Mouse (Mus musculus) CH12.LX (cell line): Measurements from ENCODE around the gene Abtb1.

Experiments used
- BHLHE40 ChIP-seq: IDR thresholded peaks from 2 replicates; pipeline ENCODE4 v1.6.1; 2011; ENCODE audit warnings: mild to moderate bottlenecking, low read depth, low read length, improper control_type of control experiment
- CTCF ChIP-seq, 2 experiments: IDR thresholded peaks in 1 of 2; conservative IDR thresholded peaks in 1 of 2; 2 replicates each; pipeline ENCODE4 v1.5.1; 2011 to 2012; ENCODE audit warnings: low read depth in 2 of 2, low read length in 2 of 2, improper control_type of control experiment in 1 of 2, inconsistent platforms in 1 of 2, mild to moderate bottlenecking in 1 of 2, moderate library complexity in 1 of 2
- ELF1 ChIP-seq: IDR thresholded peaks from 2 replicates; pipeline ENCODE4 v1.6.1; 2014; ENCODE audit warnings: low read depth, mild to moderate bottlenecking, inconsistent platforms, low read length, improper control_type of control experiment
- EP300 ChIP-seq: IDR thresholded peaks from 2 replicates; pipeline ENCODE4 v1.6.1; 2011; ENCODE audit warnings: low read length, improper control_type of control experiment
- MAFK ChIP-seq: IDR thresholded peaks from 2 replicates; pipeline ENCODE4 v1.6.1; 2011; ENCODE audit warnings: low read length, improper control_type of control experiment; ENCODE audit not compliant: insufficient replicate concordance
- MAX ChIP-seq: IDR thresholded peaks from 2 replicates; pipeline ENCODE4 v1.6.1; 2011; ENCODE audit warnings: low read length, improper control_type of control experiment
- MYC ChIP-seq: IDR thresholded peaks from 2 replicates; pipeline ENCODE4 v1.6.1; 2011; ENCODE audit warnings: low read depth, mild to moderate bottlenecking, improper control_type of control experiment, low read length
- RAD21 ChIP-seq: IDR thresholded peaks from 2 replicates; pipeline ENCODE4 v1.6.1; 2011; ENCODE audit warnings: low read depth, mild to moderate bottlenecking, low read length, improper control_type of control experiment, moderate library complexity
- RCOR1 ChIP-seq: conservative IDR thresholded peaks from 2 replicates; pipeline ENCODE4 v1.6.1; 2012; ENCODE audit warnings: low read depth, mild to moderate bottlenecking, inconsistent platforms, low read length, improper control_type of control experiment
- USF1 ChIP-seq: IDR thresholded peaks from 2 replicates; pipeline ENCODE4 v1.6.1; 2014; ENCODE audit warnings: low read depth, mild to moderate bottlenecking, inconsistent platforms, low read length, improper control_type of control experiment
- ZC3H11A ChIP-seq: IDR thresholded peaks from 2 replicates; pipeline ENCODE4 v1.6.1; 2012; ENCODE audit warnings: low read depth, mild to moderate bottlenecking, inconsistent platforms, low read length, improper control_type of control experiment

DNA sequence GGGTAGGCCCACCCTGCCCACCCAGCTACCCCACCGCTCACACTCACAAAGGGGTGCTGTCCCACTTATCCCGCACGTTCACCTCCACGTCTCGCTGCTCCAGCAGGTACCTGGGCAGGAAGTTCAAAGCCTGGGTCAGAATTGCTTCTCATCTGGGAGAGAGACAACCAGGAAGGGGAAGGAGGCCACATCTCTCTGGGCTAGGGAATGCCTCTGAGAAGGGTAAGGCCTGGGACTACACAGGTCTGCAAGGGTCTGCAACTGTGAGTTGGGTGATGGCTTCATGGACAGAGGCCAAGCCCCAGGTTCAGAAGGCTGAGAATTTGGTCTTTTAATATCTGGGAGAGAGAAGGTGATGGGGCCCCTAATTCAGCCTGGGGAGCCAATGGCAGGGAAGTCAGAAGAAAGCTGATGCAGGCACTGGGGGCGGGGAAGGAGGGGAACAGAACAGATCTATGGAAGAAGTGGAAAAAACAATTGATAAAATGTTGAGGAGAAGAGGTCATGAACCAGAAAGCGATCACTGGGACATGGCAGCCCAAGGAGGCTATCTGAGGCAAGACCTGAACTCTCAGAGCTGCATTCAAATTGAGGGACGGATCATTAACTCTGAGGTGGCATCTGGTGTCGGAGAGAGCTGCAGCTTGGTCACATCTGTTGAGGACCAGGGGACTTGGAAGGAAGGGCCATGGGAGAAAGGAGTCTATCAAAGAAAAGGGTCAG lies 832 bp downstream of the Abtb1 start:
- TF ChIP-seq MYC (no peak), RAD21 (no peak), RCOR1 (no peak), ELF1 (no peak), BHLHE40 (no peak), CTCF (conservative IDR thresholded peaks at IDR 0.05 in 1 of 2, IDR thresholded peaks at IDR 0.05 in 1 of 2; ENCODE audit: low read depth in 2 of 2, low read length in 2 of 2) (no peak), EP300 (no peak), MAFK (no peak), USF1 (no peak), ZC3H11A (no peak), MAX (no peak)
